Mouse (Mus musculus): ENCODE results near the gene Cend1. TPM values are rescaled to one million over a fixed set of nuclear protein-coding genes. Genes with fewer than 3 reads are reported as not detected.
"Not testable (repeated sequence)": the region's sequence is repeated elsewhere in the genome, so short reads cannot be mapped to it uniquely, and the experiment has no call there.

Gene Cend1
- polyA plus RNA-seq, 1 experiment = 6.4 TPM

- Histone ChIP-seq H3K4me3 (ENCODE audit: insufficient read depth, low read depth, low read length) (no peak overlapping the region), H3K27ac (replicated peaks; ENCODE audit: low read depth, low read length) (no peak overlapping the region), H3K4me1 (ENCODE audit: control insufficient read depth, insufficient read depth, insufficient read length, low read length) (no peaks in the 10 kb centered on the region)
Measured at GRCm38 (mm10) chr7:141411667-141412066, 17.6 kb downstream of the Cend1 start.

DNA sequence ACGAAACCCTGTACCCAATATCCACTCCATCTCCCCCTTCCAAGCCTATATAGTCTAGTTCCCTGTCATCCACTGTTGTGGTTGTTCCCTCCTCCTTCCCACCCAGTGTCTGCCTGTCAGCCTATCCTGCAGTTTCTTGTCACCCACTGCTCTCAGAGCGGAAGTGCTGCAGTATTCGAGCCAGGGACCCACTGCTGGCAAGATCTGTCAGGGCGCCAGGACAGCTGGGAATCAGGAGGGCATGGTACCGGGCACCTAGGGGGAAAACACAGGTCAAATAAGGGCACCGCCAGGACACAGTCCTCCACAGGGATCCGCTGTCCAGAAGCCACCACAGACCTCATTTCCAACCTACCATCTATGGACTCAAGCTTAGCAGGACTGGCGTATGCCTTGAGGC lies 18.7 kb downstream of the Cend1 start:
- no peak overlapping the region for H3K27ac ChIP-seq (replicated peaks; ENCODE audit: low read depth, low read length)
- H3K4me1 ChIP-seq (ENCODE audit: control insufficient read depth, insufficient read depth, insufficient read length, low read length) = no peaks in the 10 kb centered on the region
- no peak overlapping the region for H3K4me3 ChIP-seq (ENCODE audit: insufficient read depth, low read depth, low read length)

DNA sequence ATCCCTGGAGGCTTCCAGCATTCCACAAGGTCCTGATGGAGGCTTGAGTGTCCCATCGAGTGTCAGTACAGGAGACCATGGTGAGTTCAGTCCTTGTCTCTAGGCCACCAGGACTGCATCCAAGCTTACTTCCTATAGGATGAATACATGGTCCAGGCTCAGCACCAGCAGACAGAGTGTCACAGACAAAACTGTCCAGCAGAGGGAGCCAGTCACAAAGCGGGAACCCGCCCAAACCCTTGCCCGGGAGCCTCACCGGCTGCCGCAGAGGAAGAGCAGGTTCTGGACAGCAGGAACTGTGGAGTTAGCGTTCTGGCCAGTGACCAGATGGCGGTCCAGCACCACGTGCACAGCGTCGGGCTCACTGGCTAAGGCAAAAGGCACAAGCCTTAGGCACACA lies 20.5 kb downstream of the Cend1 start:
- no peak overlapping the region for H3K27ac ChIP-seq (replicated peaks; ENCODE audit: low read depth, low read length)
- H3K4me3 ChIP-seq (ENCODE audit: insufficient read depth, low read depth, low read length) = no peak overlapping the region
- H3K4me1 ChIP-seq (ENCODE audit: control insufficient read depth, insufficient read depth, insufficient read length, low read length) = no peaks in the 10 kb centered on the region

- not testable (repeated sequence) for H3K4me1 ChIP-seq (ENCODE audit: control insufficient read depth, insufficient read depth, insufficient read length, low read length); H3K4me3 ChIP-seq (ENCODE audit: insufficient read depth, low read depth, low read length); H3K27ac ChIP-seq (replicated peaks; ENCODE audit: low read depth, low read length)
Measured at GRCm38 (mm10) chr7:141407670-141408069, 21.6 kb downstream of the Cend1 start.

DNA sequence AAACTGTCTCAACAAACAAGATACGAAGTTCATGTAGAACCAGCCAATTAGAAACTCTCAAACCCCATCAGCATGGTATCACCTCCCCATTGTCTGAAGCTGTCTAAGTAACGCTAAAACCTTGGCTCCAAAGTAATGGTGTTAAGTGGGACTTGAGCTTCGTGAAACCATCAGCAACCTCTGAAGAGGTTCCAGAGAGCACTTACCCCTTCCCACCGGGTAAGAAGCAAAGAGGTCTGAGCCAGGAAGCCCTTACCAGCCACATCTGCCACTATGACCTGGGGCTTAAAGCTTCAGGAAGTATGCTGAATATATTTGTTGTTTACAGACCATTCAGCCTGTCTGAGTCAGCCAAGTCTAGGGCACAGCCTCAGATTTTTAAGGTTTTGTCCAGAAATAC lies 23.8 kb downstream of the Cend1 start:
- Histone ChIP-seq H3K27ac (replicated peaks; ENCODE audit: low read depth, low read length) (no peak overlapping the region), H3K4me3 (ENCODE audit: insufficient read depth, low read depth, low read length) (no peak overlapping the region), H3K4me1 (ENCODE audit: control insufficient read depth, insufficient read depth, insufficient read length, low read length) (no peaks in the 10 kb centered on the region)

GRCm38 (mm10) chr7:141403305-141403704 lies 26.0 kb downstream of the Cend1 start:
- no peak overlapping the region for H3K27ac ChIP-seq (replicated peaks; ENCODE audit: low read depth, low read length)
- no peaks in the 10 kb centered on the region for H3K4me1 ChIP-seq (ENCODE audit: control insufficient read depth, insufficient read depth, insufficient read length, low read length)

DNA sequence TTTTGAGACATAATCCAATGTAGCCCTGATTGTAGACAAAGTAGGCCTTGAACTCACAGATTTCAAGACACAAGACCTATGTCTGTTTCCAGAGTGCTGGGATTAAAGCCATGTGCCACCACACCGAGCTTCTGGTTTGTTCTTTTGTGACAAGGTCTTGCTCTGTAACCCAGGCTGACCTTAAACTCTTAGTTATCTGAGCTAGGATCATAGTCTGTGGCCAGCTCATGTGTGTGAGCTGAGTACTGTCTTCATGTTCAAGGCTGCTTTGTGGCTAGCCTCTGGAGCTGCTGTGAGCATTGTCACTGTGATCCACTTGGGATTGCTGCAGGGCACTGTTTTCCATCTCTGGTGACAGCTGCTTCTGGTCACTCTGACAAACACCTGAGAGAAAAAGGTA lies 33.9 kb downstream of the Cend1 start:
- H3K27ac ChIP-seq (replicated peaks; ENCODE audit: low read depth, low read length) = 0 out of 2 replicates have a peak overlapping the region, but pooled peaks have one; percentile 21
- no peak overlapping the region for H3K4me3 ChIP-seq (ENCODE audit: insufficient read depth, low read depth, low read length)
- no peaks in the 10 kb centered on the region for H3K4me1 ChIP-seq (ENCODE audit: control insufficient read depth, insufficient read depth, insufficient read length, low read length)

More at GRCm38 (mm10) chr7:141403305-141403704, 26.0 kb downstream of the Cend1 start:
- H3K4me3 ChIP-seq (ENCODE audit: insufficient read depth, low read depth, low read length) = no peak overlapping the region

DNA sequence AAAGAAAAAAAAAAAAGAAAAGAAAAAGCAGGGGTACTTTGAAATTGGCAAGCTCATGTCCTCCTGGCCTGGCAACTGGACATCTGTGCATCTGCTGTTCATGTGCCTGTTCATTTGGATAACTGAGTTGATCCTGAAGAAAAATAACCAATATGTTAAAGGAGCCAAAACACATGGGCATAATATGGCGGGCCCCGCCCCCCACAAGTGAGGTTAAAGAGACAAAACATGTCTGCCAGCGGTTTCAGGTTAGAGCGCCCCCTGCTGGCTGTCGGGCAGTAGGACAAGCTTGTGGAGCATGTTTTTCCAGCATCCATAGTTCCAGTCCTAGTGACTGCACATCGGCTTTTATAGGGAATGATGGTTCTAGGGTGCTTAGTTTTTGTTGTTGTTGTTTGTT lies 34.5 kb downstream of the Cend1 start:
- no peaks in the 10 kb centered on the region for H3K4me1 ChIP-seq (ENCODE audit: control insufficient read depth, insufficient read depth, insufficient read length, low read length)
- no peak overlapping the region for H3K4me3 ChIP-seq (ENCODE audit: insufficient read depth, low read depth, low read length)
- 0 out of 2 replicates have a peak overlapping the region, but pooled peaks have one; percentile 28 for H3K27ac ChIP-seq (replicated peaks; ENCODE audit: low read depth, low read length)

DNA sequence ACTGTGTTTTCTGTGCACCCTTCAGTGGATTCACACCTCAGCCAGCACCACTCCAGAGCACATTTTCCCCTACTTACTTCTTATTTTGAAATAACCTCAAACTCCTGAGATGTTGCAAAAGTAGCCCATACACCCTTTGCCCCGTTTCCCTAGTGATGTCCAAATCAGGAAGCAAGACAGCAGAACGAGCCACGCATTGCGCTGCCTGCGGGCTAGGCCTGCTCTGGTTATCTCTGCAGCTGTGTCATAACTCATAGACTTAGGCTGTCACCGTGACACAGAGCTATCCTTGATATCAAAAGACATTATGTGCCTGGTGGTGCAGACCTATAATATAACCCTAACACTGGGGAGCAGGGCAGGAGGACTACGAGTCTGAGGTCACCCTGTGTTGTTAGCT lies 35.1 kb downstream of the Cend1 start:
- H3K4me3 ChIP-seq (ENCODE audit: insufficient read depth, low read depth, low read length) = peak overlapping the region; percentile 17; the same call in 1 of the 2 replicates
- H3K4me1 ChIP-seq (ENCODE audit: control insufficient read depth, insufficient read depth, insufficient read length, low read length) = no peaks in the 10 kb centered on the region
- peak overlapping the region; percentile 93 for H3K27ac ChIP-seq (replicated peaks; ENCODE audit: low read depth, low read length)

- Histone ChIP-seq H3K27ac (replicated peaks; ENCODE audit: low read depth, low read length) (peak overlapping the region; percentile 81), H3K4me3 (ENCODE audit: insufficient read depth, low read depth, low read length) (peak overlapping the region; percentile 78), H3K4me1 (ENCODE audit: control insufficient read depth, insufficient read depth, insufficient read length, low read length) (no peaks in the 10 kb centered on the region)
Measured at GRCm38 (mm10) chr7:141392552-141393222, 36.6 kb downstream of the Cend1 start.

DNA sequence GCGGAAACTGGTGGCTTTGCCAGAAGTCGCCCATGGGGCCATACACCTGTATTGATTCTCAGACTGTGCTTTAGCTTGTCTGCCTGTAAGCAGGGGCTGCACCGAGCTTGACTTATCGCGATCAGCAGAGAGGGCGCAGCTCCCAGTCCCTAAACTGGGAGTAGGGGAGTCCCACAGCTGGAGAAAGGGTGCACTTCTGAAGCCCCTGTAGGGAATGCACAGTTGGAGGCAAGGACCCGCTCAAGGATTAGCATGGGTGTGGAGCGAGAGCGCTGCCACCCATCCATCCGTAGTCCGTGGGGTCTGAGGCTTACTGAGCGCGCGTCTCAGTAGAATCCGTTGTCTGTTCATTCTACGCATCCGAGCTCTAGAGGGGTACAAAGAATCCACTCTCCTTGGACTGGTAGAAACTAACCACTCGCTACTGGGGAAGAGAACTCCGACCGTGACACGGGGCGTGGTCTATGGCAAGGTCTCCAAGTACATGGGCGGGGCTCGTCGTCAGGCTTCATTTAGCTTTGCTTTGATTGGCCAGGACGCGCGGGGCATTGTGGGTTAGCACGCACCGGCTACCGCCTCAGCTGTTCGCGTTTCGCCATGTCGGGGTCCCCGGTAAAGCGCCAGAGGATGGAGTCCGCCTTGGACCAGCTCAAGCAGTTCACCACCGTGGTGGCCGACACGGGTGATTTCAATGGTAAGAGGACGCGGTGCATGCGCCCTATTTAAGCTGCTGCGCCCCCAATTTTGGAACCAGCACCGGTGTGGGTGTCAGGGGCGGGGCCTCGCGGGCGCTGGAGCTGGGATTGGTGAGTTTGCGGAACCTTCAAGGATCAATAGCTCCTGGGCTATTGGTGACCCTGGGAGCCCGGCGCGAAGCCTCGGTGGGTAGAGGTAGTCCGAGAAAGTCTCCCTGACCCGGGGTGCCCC lies 37.4 kb downstream of the Cend1 start, which contains the start of gene Taldo1:
Gene Taldo1, plus strand, starts transcription at position 575 of the 927 bp plus-strand sequence.
- Histone ChIP-seq H3K4me3 (ENCODE audit: insufficient read depth, low read depth, low read length) (peak within 1 kb of the TSS; percentile 78), H3K4me1 (ENCODE audit: control insufficient read depth, insufficient read depth, insufficient read length, low read length) (no peaks in the 10 kb centered on the region)

DNA sequence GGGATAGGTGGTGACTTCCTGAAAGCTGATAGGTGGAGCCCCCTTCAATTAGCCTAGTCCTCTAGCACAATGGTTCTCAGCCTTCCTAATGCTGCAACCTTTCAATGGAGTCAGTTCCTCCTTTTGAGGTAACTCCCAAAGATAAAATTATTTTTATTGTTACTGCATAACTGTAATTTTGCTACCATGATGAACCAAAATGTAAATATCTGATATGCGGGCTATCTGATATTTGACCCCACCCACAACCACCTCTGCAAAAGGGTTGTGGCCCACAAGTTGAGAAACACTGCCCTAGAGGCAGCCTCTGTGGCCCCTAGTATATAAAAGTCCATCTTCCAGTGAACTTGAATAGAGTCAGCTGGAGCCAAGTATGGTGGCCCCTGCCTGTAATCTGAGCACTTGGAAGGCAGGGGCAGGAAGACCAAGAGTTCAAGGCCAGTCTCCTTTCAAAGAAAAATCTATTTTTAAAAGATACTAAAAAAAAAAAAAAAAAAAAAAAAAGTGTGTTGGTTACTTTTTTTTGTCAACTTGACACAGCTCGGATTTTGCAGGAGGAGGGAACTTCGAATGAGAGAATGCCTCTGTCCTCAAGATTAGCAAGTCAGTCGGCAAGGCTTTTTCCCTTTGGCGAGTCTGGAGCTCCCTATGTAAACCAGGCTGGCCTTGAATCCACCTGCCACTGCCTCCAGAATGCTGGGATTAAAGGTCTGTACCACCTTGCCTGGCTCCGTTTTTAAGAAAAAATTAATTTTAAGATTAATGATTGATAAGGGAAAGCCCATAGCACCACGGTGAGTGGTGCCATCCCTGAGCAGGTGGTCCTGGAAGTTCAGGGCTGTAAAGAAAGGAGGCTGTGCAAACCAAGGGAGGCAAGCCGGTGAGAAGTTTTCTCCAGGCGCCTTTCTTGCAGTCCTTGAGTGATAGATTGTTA lies 38.7 kb downstream of the Cend1 start:
- H3K4me1 ChIP-seq (ENCODE audit: control insufficient read depth, insufficient read depth, insufficient read length, low read length) = no peaks in the 10 kb centered on the region
- H3K27ac ChIP-seq (replicated peaks; ENCODE audit: low read depth, low read length) = no peak overlapping the region
- H3K4me3 ChIP-seq (ENCODE audit: insufficient read depth, low read depth, low read length) = no peak overlapping the region

More for the DNA sequence above, 37.4 kb downstream of the Cend1 start, which contains the start of gene Taldo1:
- peak within 1 kb of the TSS; percentile 81 for H3K27ac ChIP-seq (replicated peaks; ENCODE audit: low read depth, low read length)

DNA sequence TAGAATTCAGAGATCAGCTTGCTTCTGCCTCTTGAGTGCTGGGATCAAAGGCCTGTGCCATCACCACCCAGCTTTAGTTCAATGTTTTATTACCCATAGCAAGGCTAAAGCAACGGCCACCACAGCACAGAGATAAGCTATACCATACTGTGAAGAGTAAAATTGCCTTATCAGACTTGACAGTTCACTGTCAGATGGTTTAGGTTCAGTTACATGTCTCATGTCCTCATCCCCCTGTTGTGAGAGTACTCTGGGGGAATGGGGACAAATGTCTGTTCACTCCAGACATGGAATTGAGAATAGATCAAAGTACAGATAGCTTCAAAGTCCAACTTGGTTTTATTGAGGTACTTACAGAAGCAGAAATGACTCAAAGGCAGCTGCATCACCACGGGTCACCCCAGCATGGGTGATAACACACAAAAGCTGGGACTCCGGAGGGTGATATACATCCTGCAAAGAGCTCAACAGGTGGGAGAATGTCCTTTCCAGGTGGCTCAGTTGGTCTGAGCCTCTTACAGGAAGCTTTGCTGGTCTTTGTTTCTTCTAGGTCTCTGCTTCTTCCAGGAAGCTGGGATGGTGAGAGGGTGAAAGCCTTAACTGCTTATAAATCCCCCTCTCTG lies 40.7 kb downstream of the Cend1 start:
- no peak overlapping the region for H3K27ac ChIP-seq (replicated peaks; ENCODE audit: low read depth, low read length)
- H3K4me3 ChIP-seq (ENCODE audit: insufficient read depth, low read depth, low read length) = no peak overlapping the region
- H3K4me1 ChIP-seq (ENCODE audit: control insufficient read depth, insufficient read depth, insufficient read length, low read length) = peaks cover 10% of the 10 kb centered on the region

GRCm38 (mm10) chr7:141387807-141388486 lies 41.3 kb downstream of the Cend1 start:
- no peak overlapping the region for H3K27ac ChIP-seq (replicated peaks; ENCODE audit: low read depth, low read length)
- H3K4me1 ChIP-seq (ENCODE audit: control insufficient read depth, insufficient read depth, insufficient read length, low read length) = peaks cover 11% of the 10 kb centered on the region

More at GRCm38 (mm10) chr7:141387807-141388486, 41.3 kb downstream of the Cend1 start:
- no peak overlapping the region for H3K4me3 ChIP-seq (ENCODE audit: insufficient read depth, low read depth, low read length)

Data from brown adipose tissue, adult 24 weeks (tissue).